Mouse (Mus musculus) telencephalon, adult 2 months (tissue): Measurements from ENCODE around the gene Gm10447.

Source experiments
- DNase-seq: peaks from one replicate; pipeline ENCODE4 v3.0.0-alpha.2; 2011; ENCODE audit warnings: low read depth, low spot score

Gene Gm10447

DNA sequence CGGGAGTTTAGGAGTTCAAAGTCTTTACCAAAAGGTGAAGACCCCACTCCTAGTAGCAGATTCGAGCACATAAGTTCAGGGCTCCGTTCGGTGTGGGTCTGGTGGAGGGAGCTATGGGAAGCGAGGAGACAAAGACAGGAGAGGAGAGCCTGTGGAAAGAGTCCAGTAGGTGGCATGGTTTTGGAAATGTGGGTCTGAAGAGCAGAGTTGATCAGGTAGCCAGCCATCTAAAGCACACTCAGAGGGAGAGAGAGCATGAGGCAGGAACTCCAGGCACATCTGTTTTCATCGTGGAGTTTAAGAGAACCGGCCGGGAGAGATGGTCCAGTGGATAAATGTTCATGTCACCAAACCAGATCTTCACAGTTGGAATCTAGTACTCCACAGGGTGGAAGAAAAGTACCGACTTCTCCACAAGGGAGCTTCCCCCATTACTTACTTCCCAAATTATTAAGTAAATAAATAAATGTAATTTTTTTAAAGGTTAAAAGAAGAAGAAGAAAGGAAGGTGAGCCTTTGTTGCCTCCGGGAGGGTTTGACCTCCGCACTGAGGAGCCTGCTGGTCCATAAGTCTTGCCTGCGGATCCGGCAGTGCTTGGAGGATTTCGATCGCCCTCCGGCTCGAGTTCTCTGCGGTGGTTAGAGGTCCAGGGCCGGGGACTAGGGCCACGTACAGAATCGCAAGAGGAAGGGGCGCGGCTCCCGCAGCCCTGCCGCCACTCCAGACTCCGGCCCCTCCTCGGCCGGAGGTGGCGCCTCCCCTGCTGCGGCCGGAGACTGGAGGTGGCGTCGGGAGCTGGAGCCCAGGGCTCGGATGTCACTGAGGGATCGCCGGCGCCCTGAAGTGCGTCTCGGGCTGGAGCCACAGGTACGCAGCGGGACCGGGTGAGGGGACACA lies at the start of gene Gm10447, which contains the start of gene Shroom1:
TSS of gene Gm10447 (minus strand) at position 637 of the 898 bp plus-strand sequence.
TSS of gene Shroom1 (plus strand) at position 732 of the 898 bp plus-strand sequence.
- no peak for DNase-seq

GRCm38 (mm10) chr11:53505026-53505663 lies 48.2 kb upstream of the Gm10447 start:
- no peak for DNase-seq

GRCm38 (mm10) chr11:53504376-53504775 lies 47.5 kb upstream of the Gm10447 start:
- no peak for DNase-seq

DNA sequence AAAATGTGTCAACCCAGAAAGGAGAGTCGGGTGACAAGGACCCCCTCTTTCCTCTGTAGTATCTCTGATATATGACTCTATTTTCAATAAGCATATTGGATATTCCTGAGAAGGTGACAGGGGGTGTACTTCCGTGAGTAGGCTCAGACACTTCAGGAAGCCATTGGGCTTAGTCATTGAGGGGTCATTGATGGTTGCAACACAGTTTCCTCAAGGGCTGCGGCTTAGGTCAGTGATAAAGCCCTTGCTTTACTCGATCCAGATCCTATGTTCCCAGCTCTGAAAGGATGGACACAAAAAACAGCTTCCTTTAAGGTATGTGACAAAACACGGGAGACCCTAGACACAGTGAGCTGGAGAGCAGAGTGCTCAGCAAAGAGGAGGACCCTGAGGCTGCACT lies 46.8 kb upstream of the Gm10447 start:
- DNase-seq = no peak

DNA sequence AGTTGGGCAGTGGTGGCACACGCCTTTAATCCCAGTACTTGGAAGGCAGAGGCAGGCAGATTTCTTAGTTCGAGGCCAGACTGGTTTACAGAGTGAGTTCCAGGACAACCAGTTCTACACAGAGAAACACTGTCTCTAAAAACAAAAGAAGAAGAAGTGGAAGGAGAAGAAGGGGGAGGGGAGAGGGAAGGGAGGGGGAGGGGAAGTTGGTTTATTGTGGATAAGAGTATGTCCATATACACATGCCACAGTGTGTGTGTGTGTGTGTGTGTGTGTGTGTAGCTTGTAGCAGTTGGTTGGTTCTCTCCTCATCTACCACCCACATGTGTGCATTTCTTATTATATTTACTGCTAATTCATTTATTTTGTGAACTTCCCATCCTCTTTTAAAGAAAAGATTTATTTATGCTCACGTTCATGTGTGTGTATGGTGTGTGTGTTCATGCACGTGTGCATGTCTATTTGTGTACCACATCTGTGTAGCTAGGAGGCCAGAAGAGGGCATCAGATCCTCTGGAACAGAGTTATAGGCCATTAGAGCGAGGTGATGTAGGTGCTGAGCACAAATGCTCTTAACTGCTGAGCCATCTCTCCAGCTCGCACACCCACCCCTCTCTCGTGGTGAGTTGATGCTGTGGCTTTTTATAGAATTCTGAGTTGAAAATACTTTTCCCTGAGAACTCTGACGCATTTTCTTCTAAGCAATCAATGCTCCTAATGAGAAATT lies 45.3 kb upstream of the Gm10447 start:
- DNase-seq = no peak

GRCm38 (mm10) chr11:53500569-53500968 lies 43.7 kb upstream of the Gm10447 start:
- no peak for DNase-seq

DNA sequence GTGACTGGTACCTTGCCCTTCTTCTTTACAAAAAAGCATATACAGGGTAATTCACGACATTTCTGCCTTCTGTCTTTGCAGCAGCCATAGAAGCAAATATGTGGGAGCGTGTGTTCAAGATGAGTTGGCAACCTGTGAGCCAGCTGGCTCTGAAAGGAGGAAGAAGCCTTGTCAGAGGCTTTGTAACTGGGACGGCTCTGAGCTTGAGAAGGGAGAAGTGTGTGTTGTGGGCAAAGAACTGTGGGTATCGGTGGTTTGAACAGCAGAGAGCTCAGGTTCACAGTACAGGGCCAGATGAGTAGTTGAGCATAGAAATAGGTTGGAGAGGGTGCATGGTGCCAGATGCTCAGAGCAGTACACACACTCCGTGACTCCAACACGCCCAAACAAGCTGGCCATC lies 40.0 kb upstream of the Gm10447 start:
- peak; percentile 87 for DNase-seq

GRCm38 (mm10) chr11:53495417-53495816 lies 38.5 kb upstream of the Gm10447 start:
- no peak for DNase-seq

GRCm38 (mm10) chr11:53493243-53493955 lies 36.5 kb upstream of the Gm10447 start:
- no peak for DNase-seq

- DNase-seq = no peak
These were observed 35.1 kb upstream of the Gm10447 start for GRCm38 (mm10) chr11:53491954-53492401.

DNA sequence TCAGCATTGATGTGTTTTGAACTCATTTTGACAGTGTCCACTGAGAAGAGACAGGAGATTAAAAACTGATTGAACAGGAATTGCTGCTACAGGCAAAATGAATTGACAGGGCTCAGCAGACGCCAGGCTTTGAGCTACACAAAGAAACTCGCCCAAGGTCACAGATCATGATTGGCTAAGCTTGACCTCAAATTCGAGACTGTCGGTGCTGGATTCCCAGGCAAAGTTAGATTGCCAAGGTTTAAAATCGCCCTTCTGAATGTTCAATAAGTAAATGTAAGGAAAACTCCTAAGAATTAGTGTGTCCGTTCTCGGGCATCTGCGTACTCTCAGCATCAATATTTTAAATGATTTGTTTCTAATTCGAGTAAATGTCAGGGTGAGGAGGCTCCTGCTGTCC lies 32.5 kb upstream of the Gm10447 start:
- no peak for DNase-seq

GRCm38 (mm10) chr11:53489007-53489406 lies 32.1 kb upstream of the Gm10447 start:
- no peak for DNase-seq

GRCm38 (mm10) chr11:53486822-53487594 lies 30.1 kb upstream of the Gm10447 start:
- DNase-seq = no peak

DNA sequence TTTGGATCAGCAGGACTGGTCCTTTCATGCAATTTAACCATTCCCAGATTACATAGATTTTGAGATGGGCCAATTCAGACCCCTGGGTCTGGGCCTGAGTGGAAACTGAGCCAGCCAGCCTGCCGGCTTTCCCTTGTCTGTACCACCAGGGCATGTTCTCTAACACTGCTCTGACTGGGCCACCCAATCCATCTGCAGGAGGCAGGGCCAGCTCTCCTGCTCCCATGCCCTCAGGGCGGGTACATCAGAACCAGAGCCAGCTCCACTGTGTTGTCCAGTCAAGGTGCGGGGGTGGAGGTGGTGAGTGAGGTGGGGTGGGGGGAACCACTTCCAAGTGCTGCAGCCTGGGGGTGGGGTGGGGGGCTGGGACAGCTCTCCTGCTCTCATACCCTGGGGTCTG lies 29.4 kb upstream of the Gm10447 start:
- DNase-seq = no peak

GRCm38 (mm10) chr11:53485719-53486118 lies 28.8 kb upstream of the Gm10447 start:
- no peak for DNase-seq

DNA sequence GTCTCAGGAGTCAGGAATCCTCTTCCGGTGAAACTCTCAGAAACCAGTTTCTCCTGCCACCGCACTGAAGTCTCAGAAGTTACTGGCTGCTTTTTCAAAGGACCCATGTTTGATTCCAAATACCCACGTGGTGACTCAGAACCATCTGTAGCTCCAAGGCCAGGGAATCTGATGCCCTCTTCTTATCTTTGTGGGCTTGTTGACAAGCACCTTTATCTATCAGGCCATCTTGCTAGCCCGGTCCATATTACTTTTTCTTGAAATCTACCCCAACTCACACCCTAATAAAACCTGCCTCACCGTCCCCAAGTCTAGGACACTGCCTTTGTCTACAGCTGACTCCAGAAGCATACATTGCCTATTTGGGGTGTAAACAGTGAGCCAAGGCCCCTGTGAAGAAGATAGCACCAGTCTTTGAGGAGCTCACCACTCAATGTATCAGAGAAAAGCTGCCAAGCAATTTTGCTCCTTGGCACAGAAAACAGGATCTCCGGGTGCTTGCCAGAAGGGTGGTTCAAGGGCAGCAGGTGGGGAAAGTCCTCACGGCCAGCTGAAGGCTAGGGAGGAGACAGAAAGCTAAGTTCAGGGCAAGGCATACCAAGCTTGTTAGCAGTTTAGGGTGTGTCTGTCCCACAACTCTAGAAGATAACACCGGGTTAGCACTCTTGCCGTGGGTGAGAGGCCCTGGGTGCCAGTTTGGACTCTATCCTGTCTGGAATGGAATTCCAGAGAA lies 26.4 kb upstream of the Gm10447 start:
- DNase-seq = no peak

DNA sequence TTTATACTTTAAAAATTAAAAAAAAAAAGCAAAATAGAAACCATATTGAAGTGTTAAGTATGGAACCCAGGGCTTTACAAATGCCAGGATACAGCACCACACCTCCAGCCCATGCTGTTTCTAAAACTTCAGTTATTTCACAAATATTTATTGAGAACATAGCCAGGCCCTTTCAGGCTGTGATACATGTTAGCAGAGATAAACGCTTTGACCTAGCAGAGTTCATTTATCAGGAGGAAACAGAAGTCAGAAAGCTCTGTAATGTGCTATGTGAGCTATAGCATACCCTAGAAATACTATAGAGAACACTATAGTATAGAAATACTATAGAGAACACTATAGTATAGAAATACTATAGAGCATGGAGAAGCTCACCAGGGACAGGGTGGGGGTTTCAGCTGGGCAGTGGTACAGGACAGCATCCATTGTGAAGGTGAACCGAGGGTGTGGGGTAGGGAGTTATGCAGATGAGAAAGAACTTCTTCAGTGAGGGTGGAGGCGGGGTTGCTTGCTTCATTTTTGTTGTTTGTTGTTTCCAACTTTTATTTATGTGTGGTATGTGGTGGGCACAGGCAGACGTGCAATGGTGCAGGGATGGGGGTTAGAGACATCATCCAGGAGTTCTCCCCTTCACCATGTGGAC lies 24.3 kb upstream of the Gm10447 start:
- DNase-seq = no peak

GRCm38 (mm10) chr11:53479783-53480301 lies 22.9 kb upstream of the Gm10447 start, which contains the start of the genes Gm9945 and Sowaha:
TSS of gene Gm9945 (plus strand) at chr11:53480166.
TSS of gene Sowaha (minus strand) at chr11:53480274.
- DNase-seq = peak; percentile 79

DNA sequence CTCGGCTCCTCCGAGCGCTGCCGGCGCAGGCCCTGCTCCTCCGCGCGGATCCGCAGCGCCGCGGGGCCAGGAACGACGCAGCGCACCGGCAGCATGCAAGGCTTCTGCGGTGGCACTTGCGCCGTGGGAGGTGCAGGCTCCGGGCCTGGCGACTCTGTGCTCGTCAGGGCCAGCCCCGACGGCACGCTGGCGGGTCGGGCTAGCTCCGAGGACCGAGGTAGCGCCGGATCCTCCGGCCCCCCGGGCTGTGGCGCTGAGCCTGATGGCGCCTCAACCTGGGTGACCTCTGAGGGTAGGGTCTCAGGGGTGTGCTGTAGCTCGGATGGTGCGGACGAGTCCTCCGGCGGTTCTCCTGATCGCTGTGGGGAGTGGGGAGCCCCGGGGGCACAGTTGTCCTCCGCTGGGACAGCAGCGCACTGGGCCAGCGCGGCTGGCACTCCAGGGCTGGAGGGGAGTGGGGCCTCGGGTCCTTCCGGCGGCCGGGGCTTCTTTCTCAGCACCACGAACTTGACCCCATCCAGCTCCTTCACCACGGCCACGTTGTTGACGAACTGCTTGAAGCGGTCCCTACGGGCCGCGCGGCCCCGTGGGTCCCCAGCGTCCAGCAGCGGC lies 22.4 kb upstream of the Gm10447 start:
- DNase-seq = no peak
